Mouse (Mus musculus) heart, postnatal 0 days (tissue): ENCODE results near the gene Tgfbr3.

ENCODE experiments used
- CTCF ChIP-seq: IDR thresholded peaks from 2 replicates; pipeline ENCODE4 v1.5.1; 2016; ENCODE audit warnings: antibody characterized with exemption, control low read depth, low read depth
- EP300 ChIP-seq: IDR thresholded peaks from 2 replicates; pipeline ENCODE4 v1.6.1; 2016; ENCODE audit warnings: antibody characterized with exemption, low read depth

DNA sequence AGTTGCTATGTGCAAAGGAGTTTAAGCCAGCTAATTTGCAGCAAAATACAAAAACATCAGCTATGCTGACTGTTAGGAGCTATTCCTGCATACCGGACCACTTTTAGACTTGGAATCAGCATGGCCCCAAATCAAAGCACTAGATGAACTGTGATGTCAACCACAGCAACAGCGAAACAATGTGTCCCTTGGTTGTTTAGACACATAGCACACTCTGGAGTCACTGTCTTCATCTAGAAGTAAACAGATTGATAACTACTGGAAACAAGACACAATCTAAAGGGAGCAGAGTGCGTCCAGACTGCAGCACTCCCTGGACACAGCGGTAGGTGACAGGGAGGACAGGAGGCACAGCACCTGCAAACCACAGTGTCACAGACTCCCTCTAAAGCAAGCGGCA, 110.2 kb downstream of the Tgfbr3 start:
- TF ChIP-seq CTCF (no peak), EP300 (no peak)
